Mouse (Mus musculus): ENCODE data around the gene Gpr6. TPM values are rescaled to one million over a fixed set of nuclear protein-coding genes. Genes with fewer than 3 reads are reported as not detected.

Gene Gpr6
- polyA plus RNA-seq (2017; shearing (Covaris generic)), result not detected

GRCm38 (mm10) chr10:41072116-41072515 lies at the start of gene Gpr6:
Gene Gpr6 (minus strand): TSS chr10:41072285.

Other genes starting within 250 kb of the Gpr6 start
- gene Cdc40, start 189.0 kb downstream of the Gpr6 start, polyA plus RNA-seq (2017; shearing (Covaris generic)), result 10 to 100 TPM; 47.5 to 61.0 TPM
- gene Wasf1, start 188.8 kb downstream of the Gpr6 start, polyA plus RNA-seq (2017; shearing (Covaris generic)), result under 1 TPM in 1 of 2 experiments, not detected in 1; 0.19 TPM
- gene Fig4, start 231.0 kb upstream of the Gpr6 start, polyA plus RNA-seq (2017; shearing (Covaris generic)), result 10 to 100 TPM; 28.8 to 31.2 TPM
- under 1 TPM; 0.11 to 0.12 TPM for gene Ak9, start 231.7 kb upstream of the Gpr6 start, polyA plus RNA-seq (2017; shearing (Covaris generic))